Mouse (Mus musculus) kidney, adult 2 months (tissue): ENCODE measurements around the gene Irf7.

Source experiments
- CTCF ChIP-seq: fragments of 200-500 bp; conservative IDR thresholded peaks from 2 replicates; pipeline ENCODE4 v1.5.1; 2011; ENCODE audit warnings: low read depth, mild to moderate bottlenecking, control low read depth, low read length, moderate library complexity, mixed read lengths; ENCODE audit not compliant: insufficient read depth, insufficient read length
- POLR2A ChIP-seq: fragments of 200-500 bp; IDR thresholded peaks from one replicate; pipeline ENCODE4 v1.6.1; 2011; ENCODE audit warnings: low read depth, low read length, control low read depth

- TF ChIP-seq CTCF (no peak), POLR2A (peak; percentile 20)
Observed at GRCm38 (mm10) chr7:141215101-141215879, 51.0 kb downstream of the Irf7 start, which contains the start of gene Rassf7.
